Mouse (Mus musculus) ovary, postnatal 10 days (tissue): Measurements from ENCODE around the gene Porcn.

ENCODE experiments used
- DNase-seq: peaks from one replicate; pipeline ENCODE4 v3.0.0; 2022; ENCODE audit warnings: low spot score

Porcn gene

DNA sequence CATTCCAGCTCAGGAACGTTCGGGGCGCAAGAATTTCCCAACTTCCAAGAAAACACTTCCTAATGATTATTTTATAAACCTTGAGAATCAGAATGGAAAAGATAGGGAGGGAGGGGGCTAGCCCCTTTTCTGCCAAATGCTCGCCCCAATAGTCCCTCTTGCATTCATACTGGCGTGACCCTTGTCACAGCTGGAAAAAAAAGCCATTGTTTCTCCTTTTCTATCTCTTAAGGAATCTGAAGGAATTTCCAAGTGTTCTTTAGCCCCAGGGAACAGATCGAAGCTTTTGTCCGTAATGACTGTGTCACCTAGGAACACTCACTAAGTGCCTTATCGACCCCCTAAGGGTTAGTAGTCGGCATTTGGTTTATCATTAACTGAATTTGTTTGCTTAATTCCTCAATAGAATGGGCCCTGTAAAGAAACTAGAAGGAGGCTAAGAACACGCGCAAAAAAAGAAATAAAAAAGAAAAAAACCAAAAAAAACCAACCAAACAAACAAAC, 421 bp upstream of the Porcn start:
- DNase-seq, result no peak

DNA sequence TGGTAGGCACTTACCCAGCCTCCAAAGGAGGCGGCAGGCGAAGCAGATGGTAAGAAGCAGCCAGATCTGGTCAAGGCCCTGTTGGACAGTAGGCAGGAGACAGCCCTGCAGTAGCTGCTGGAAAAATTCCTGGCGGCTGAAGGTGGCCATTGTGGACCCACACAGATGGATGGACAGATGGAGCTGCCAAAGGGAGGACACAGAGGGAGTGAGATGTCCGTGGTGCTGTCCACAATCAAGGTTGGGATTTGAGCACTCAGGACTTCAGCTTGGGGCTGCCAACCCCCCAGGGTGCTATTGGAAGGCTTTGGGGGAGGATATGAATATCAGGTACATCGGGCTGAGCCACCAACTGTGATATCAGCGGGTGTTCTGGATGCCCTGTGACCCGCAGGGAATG, 774 bp downstream of the Porcn start:
- DNase-seq, result no peak

DNA sequence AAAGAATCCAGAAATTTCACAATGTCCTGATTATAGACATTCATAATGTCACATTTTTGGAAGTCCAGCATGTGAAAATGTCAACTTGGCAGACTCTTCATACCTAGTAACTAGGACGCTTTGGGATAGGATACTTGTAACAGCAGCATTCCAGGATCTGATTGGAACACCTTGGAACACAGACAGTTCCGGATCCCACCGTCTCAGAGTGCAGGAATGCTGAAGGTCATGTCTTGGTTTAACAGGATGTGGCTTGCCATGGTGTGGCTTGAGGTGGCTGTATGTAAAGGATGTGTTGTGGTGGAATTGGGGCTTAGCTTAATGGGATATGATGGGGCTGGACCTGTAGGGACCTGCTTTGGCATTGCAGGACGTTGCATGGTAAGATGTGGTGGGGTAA, 1.2 kb downstream of the Porcn start:
- DNase-seq, result no peak

DNA sequence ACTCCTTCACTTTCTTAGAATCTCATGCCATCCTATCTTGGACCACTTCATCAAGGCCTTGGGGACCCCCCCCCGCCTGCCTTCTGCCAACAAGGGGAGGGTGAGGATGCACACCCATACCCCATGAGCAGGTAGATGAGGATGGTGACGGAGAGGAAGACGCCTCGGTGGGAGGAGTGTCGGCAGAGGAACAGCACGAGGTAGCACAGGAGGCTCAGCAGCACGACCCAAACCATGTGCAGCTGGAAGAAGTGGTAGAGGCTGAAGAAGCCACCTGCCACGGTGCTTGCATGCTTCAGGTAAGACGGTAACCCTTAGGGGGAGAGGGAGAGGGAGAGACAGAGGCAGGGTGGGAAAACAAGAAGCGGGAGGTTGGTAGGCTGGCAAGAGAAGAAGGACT, 2.2 kb downstream of the Porcn start:
- no peak for DNase-seq

DNA sequence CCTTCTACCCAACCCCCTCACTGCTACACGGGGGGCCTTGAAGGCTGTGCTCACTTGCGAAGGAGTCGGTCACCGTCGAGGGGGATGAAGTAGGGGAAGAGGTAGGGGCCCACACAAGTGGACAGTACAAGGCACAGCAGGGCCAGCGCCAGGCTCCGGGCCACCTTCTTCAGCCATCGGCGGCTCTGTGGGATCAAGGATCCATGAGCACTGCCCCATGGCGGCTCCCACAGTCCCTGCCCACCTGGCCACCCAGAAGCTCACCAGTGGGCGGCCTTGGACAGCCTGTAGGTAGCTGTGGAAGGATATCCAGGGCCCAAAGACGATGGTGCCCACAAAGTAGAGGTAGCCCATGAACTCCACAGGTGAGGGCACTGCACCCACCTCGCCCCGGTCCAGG, 3.2 kb downstream of the Porcn start:
- DNase-seq, result no peak

DNA sequence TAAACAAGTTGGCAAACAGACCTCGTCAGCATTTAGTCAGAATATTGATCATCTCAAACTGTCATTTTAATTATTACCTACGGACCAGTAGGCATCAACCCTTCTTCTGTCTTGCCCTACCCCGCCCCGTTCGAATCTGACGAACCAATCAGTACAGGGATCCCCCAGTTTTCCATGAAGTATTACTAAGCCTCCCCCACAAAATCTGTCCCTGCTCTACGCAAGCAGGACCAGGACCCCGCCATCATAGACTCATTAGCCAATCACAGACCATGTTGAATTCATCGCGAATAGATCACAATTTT, 13.0 kb downstream of the Porcn start, which contains the start of gene Ebp:
Gene Ebp (minus strand): TSS at position 94 of the 305 bp plus-strand sequence.
- no peak for DNase-seq

DNA sequence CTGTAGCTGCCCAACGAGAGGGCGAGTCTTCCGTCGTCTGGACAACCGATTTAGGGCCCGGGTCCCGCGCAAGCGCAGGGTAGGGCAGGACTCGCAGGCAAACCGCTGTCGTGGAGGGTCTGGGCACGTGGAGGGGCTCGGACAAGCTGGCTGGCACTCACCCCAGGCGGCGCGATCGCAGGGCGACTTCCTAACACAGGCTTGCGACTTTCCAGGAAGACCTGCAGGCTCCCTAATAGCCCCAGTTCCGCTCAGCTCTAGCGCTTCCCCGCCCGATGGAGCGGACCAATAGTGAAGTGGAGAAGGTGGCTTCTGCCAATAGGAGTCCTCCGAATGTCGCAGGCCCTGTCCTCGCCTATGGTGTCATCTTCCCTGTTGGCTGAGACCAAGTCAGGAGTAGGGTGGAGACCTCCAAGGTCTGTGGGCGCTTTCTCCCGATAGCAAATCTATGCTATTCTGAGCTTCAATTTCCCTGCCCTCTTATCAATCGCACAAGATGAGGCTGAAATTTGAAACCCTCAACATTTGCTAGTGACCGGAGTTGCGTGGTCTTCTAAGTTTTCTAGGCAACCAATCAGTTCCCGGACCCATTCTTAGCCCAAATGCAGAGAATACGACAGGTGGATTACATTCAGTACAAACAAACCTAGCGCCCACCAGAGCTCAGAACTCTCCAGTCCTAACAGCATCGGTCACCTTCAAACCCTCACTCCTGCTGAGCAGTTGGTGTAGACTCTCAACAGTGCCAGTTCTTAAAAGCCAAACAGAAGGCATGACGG, 13.5 kb downstream of the Porcn start:
- peak; percentile 38 for DNase-seq

DNA sequence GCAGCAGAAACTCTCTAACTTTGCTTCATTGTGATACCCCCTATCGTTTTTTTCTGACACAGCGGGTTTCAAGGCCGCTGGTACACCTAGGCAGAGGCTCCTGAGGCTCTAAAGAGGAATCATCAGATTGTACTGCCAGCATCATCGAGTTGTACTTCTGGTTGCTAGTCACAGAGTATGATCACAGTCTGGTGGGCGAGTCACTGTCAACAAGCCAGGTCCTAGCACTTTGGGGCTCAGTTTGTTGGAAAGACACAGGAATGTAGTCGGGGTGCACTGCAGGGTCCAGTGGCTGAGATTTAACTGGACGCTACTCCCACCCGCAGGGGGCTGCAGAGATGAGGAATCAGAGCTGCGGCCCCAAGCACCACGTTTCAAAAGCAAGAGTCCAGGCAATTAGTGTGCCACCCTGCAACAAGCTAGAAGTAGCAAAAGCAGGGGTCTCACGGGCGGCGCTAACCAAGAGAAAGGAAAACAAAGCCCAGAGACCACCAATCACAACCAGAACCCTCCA, 14.1 kb downstream of the Porcn start:
- no peak for DNase-seq

DNA sequence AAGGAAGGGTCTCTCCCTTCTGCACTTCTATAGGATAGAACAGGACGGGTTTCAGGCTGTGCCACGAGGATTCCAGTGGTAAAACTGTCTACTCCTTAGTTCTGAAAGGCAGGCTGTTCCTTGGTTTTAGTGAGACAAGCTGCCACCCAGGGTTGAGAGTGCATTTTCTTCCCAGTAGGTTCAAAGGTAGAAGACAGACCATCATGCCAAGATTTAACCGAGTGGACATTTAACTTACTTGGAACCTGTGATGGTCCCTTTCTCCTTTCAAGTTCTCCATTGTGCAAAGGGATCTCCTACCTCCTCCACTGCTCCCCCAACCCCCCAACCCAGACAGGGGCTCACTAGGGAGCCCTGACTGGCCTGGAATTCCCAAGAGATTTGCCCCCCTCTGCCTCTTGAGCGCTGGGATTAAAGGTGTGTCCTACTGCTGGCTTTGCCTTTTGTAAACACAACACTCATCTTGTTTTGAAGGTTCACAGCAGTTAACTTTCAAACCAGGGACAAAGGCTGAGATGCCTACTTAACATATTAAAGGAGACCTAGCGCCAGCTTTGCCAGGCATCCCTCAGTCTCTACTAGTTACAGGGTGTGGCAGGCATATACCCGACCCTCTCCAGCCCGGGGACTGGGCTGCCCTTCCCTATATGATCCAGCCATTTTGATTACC, 23.3 kb downstream of the Porcn start:
- DNase-seq, result no peak

DNA sequence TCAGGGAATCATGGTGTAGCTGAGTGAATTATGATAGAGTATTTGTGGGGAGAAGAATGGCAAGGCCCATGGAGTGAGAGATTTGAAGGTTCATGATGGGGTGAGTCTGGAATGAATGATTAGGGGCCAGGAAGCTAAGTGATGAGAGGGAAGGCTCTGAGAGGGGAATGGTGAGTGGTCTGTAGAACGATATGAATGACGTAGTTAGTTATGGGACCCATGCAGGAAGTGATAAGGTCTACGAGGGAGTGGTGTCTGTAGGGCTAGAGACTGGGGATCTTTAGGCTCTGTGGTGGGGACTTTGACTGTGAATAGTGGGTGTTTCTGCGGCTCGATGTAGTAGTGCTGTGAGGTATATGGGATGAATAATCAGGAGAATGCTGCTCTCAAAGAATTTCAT, 26.7 kb downstream of the Porcn start:
- no peak for DNase-seq

DNA sequence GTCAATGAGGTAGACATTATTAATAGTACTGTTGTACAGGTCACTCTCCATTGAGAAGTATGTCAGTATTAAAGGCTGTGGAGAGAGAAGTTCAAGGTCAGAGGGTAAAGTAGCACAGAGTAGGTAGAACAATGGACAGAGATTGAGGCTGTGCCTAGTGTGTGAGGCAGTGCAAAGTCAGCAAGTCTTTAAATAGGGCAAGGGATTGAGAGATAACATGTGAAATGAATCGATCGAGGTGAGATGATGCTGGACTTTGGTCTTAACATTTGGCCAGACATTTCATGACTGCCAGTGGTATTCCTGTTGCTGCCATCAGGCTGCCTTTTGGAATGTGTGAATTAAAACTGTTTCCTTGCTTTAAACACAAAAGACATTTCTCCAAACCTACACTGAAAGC, 27.5 kb downstream of the Porcn start:
- DNase-seq, result no peak

DNA sequence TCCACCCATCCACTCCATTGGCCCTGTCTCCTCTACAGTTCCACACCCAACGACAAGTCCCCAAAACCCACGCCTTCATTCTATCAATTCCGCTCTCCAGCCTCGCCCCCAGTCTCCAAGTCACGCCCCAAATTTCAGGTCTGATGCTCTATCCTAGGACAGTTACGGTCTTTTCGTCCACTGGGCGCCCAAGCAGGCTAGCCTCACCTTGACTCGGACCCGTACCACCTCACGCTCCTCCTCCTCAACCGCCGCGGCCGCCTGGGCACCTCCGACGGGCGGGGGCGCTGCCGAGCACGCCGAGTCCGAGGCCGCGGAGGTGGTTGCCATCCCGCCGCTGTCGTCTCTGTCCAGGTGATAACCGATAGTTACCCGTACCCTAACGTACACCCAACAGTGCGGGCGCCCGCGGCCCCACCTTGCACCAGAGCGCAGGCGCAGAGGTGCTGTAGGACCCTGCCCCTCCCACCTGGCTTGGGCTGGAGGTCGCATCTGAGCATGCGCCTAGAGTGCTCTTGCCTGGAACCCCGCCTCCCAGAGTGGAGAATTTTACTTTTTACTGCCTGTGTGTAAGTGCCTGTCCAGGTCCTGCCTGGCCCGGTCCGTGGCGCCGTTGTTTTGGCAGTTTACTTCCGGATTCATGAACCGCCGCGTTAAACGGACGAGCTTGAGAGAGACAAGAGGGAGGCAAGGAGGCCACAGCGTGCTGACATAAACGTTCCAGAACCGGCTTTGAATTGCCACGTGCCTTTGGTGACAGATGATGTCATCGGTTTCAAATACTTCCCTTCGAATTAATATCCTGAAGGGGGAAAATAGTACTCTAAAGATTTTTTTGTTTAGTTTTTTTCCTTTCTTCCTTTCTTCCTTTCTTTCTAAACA, 30.6 kb downstream of the Porcn start, which contains the start of gene Tbc1d25:
Gene Tbc1d25 (minus strand): TSS at position 678 of the 882 bp plus-strand sequence.
- peak; percentile 45 for DNase-seq

DNA sequence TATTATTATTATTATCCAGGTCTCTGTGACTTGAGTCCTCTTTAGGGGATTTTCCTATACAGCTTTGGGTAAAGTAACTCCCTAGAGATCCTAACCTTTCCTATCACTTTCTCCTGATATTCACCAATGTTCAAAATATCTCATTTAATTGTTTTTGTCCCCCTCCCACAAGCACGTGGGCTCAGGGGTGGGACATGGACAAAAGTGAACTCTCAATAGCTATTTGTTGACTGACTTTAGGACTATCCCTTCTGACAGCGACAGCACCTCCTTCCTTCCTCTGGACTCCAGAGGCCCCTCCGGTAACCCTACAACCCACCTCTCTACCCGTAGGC, 31.2 kb downstream of the Porcn start:
- no peak for DNase-seq

DNA sequence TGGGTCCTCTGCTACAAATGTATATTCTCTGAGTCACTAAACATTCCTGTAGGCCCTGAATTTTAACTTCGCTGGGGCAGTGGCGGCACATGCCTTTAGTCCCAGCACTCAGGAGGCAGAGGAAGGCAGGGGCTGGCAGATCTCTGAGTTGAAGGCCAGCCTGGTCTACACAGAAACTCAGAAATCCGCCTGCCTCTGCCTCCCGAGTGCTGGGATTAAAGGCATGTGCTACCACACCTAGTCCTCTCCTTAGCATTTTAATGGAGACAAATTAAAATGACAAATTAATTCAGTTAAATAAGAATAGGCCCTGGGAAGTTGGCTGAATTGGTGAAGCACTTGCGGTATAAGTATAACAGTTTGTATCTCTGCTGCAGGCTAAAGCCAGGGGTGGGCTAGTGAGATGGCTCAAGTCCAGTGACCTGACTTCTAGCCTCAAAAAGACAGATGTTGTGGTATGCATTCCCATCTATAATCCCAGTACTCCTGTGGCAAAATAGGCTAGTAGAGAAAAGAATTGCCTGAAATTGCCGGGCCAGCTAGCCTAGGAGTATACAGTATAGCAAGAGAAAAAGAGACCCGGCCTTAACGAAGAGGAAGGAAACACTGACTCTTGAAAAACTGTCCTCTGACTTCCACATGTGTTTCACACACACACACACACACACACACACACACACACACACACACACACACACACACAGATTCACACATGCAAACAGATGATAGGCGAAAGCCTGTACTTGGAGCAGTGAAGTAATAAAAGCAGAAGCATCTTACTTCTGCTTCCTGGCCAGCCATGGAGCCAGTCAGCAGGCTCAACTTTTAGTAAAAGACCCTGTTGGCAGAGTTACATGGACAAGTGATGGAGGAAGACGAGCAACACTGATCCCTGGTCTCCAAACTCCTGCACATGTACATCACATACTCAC, 38.3 kb downstream of the Porcn start:
- DNase-seq, result no peak

DNA sequence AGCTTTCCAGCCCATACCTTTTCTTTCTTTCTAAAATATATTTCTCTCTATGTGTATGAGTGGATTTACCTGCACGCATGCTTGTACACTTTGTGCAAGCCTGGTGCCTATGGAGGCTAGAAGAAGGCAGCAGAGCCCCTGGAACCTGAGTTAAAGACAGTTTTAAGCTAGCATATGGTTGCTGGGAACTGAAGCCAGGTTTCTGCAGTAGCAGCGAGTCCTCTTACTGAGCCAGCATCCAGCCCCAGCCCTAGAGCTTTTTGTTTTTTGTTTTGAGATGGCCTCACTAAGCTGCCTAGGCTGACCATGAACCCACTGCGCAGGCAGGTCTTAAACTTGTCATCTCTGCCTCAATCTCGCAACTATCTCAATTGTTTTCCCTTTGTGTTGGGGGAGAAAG, 41.9 kb downstream of the Porcn start:
- no peak for DNase-seq

DNA sequence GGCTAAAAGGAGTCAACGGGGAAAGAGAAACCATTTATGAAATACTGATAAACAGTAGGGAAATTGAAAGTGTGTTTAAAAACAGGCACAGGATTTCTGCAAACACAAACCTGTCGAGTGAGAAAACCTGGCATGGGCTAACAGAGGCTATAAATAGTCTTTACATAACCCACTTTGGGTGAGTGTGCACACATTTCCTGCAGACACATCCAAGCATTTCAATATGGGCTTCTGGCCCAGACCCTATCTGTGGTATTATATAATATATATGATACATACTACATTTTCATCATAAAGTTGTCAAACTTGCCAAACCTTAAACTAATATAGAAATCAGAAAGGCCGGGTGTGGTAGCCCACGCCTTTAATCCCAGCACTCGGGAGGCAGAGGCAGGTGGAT, 43.2 kb downstream of the Porcn start:
- no peak for DNase-seq

DNA sequence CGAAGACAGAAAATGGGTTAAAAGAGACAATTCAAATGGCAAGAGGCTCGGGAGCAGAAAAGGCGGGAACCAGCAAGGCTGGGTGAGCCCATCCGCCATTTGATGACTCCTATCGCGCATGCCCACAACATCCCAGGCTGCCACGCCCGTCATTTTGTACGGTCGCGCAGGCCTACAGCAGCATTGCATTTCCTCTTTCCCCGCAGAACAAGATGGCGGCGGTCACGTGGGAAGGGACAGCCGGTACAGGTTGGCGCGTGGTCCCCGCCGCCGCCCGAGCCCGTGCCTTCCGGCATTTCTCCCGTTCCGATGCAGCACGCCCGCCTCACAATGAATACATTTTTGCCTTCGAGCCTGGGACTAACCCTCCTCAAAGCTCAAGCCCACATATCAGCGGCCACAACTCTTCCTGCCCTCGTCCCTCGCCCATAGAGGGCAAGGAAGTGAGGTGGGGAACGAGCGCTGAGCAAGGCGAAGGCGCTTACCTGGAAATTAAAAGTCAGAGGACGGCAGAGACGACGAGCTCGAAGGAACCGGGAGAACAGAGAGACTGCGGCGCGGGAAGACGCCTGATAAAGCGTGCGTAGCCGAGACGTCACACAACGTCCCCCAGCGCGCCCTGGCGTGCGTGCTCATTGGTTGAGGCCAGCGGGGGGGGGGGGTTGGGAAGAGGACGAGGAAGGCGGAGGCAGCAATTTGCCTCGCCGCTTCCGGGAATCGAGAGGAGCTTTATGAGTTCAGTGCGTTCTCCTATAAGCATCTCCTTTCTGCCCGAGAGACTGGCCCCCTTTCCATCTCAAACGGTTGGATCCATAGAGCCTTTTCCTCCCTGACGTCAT, 61.0 kb downstream of the Porcn start, which contains the start of gene Rbm3:
Gene Rbm3 (minus strand): TSS at position 728 of the 839 bp plus-strand sequence.
- peak; percentile 33 for DNase-seq
